Mouse (Mus musculus) stomach, embryonic 16.5 days (tissue): ENCODE data around the gene Azin2. TPM values are rescaled to one million over a fixed set of nuclear protein-coding genes. Genes with fewer than 3 reads are reported as not detected.

Experiments used
- ATAC-seq: fragments of 200-750 bp; cut with Nextera tagmentation; 2 replicates; pipeline ENCODE4 v1.8.0; 2017; ENCODE audit warnings: moderate number of reproducible peaks, moderate TSS enrichment; ENCODE audit not compliant: insufficient read depth, low FRiP score
- H3K27ac ChIP-seq: fragments of 300-500 bp; sonication (generic); 2 replicates; pipeline ENCODE4 v1.5.1; 2014; ENCODE audit warnings: low read length
- H3K27me3 ChIP-seq: fragments of 300-500 bp; sonication (generic); 2 replicates; pipeline ENCODE4 v1.6.1; 2014; ENCODE audit warnings: low read length, control low read depth, mixed read lengths; ENCODE audit not compliant: control insufficient read depth, insufficient read depth
- H3K36me3 ChIP-seq: fragments of 300-500 bp; sonication (generic); 2 replicates; pipeline ENCODE4 v1.6.1; 2014; ENCODE audit warnings: low read length; ENCODE audit not compliant: control insufficient read depth, insufficient read depth
- H3K4me1 ChIP-seq: fragments of 300-500 bp; sonication (generic); 2 replicates; pipeline ENCODE4 v1.6.1; 2014; ENCODE audit warnings: low read length, control low read depth, mixed read lengths; ENCODE audit not compliant: control insufficient read depth, insufficient read depth
- H3K4me2 ChIP-seq: fragments of 300-500 bp; sonication (generic); 2 replicates; pipeline ENCODE4 v1.6.1; 2014; ENCODE audit warnings: low read depth, low read length, mixed read lengths
- H3K4me3 ChIP-seq: fragments of 300-500 bp; sonication (generic); replicated peaks from 2 replicates; pipeline ENCODE4 v1.5.1; 2014; ENCODE audit warnings: mild to moderate bottlenecking, low read length
- H3K9ac ChIP-seq: fragments of 300-500 bp; sonication (generic); 2 replicates; pipeline ENCODE4 v1.6.1; 2014; ENCODE audit warnings: low read length
- H3K9me3 ChIP-seq: fragments of 300-500 bp; sonication (generic); replicated peaks from 2 replicates; pipeline ENCODE4 v1.6.1; 2016; ENCODE audit warnings: low read length, control low read depth; ENCODE audit not compliant: control insufficient read depth
- WGBS: fragments of 180-500 bp; shearing (Covaris S2); extraction: QIAGEN DNeasy Blood & Tissue Kit; methylation state at CpG from one replicate; pipeline ENCODE4 v1.1.7; 2014; 5-methylcytosine and 5-hydroxymethylcytosine counted together
- polyA plus RNA-seq: library from polyadenylated mRNA; unstranded; fragments of >200 nt; fragmentation: Nextera tagmentation; extraction: Ambion mirVana; gene quantifications from 2 replicates; pipeline ENCODE4 v1.2.1, GENCODE M21; 2015

Azin2 gene
- polyA plus RNA-seq, 1 experiment from 2014 or later: 14.3 TPM

DNA sequence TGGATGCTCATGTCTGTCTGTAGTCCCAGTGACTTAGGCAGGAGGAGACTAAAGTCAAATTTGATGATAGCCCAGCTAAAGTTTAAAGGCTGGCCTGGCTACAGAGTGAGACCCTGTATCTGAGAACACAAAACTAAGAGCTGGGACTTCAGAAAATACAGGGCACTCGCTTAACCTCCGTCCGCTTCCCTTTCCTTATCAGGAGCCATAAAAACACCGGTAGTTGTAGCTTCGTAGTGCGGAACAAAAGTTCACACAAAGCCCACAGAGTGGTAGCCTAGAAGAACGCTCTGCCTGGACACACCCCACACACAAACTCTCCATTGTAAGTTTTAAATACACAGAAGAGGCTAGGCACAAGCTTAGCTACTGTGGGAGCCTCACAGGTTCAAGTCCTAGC, 33.0 kb upstream of the Azin2 start:
- Histone ChIP-seq H3K27me3 (no peaks in the 10 kb centered on the region), H3K4me2 (0 out of 2 replicates have a peak overlapping the region, but pooled peaks have one; percentile 66), H3K36me3 (no peaks in the 10 kb centered on the region), H3K4me1 (peaks cover 39% of the 10 kb centered on the region), H3K9ac (peak overlapping the region; percentile 37; the same call in 1 of the 2 replicates), H3K9me3 (no peaks in the 10 kb centered on the region), H3K27ac (peak overlapping the region; percentile 62), H3K4me3 (no peak overlapping the region)
- 71% methylated on average over 7 of the region's 7 CpGs for WGBS
- ATAC-seq: no peak

DNA sequence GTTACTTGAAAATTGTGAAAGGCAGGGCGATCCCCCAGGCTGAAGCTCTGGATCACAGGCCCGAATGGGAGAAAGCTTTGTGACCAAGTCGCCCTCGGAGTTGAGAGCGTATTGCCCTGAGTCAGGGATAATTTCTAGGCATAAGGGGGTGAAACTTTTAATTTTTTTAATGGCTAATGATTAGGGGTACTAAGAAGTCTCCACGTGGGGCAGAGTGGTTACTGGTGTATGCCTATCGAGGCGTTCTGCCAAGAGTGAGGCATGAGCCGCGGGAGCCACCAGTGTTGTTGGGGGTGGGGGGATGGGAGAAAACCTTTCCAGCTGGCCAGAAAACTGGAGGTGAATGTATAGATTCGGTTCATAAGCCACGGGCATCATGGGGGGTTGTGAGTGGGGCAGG, 31.4 kb upstream of the Azin2 start:
- ATAC-seq: no peak
- no peaks in the 10 kb centered on the region for H3K36me3 ChIP-seq
- H3K4me3 ChIP-seq: peak overlapping the region; percentile 95
- WGBS: 2% methylated on average over 12 of the region's 12 CpGs
- H3K9me3 ChIP-seq: no peaks in the 10 kb centered on the region
- H3K4me2 ChIP-seq: peak overlapping the region; percentile 66
- H3K9ac ChIP-seq: peak overlapping the region; percentile 90
- H3K27me3 ChIP-seq: no peaks in the 10 kb centered on the region
- peaks cover 34% of the 10 kb centered on the region for H3K4me1 ChIP-seq
- H3K27ac ChIP-seq: peak overlapping the region; percentile 82

DNA sequence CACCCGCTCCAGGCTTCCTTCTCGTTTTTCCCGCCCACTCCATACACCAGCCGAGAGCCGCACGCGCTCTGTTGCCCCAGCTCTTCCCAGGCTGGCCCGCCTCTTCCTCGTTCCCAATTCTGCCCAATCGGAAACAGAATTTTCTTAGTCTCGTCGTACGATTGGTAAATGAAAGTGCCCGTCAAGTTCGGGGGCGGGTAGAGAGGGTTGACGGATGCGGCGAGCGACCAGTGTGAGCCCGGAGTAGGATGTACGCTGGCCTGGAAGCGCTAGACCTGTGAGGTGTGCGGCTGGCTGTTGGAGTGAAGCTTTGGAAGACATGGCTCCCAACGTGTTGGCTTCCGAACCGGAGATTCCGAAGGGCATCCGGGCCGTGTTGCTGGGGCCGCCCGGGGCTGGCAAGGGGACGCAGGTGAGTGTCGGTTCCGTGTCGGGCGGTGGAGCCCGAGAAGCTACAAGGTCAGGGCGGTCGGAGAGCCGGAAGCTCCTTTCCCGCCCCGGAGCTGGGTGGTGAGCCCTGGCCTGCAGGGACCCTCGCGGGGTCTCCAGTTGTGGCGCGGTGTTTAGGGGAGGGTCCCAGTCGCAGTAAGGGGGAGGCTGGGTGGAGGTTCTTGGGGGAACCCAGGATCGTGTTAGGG, 30.9 kb upstream of the Azin2 start:
- no peaks in the 10 kb centered on the region for H3K9me3 ChIP-seq
- under 1% methylated on average over 49 of the region's 49 CpGs for WGBS
- no peaks in the 10 kb centered on the region for H3K27me3 ChIP-seq
- peak overlapping the region; percentile 66 for H3K4me2 ChIP-seq
- H3K9ac ChIP-seq: peak overlapping the region; percentile 90
- no peaks in the 10 kb centered on the region for H3K36me3 ChIP-seq
- peak overlapping the region; percentile 82 for H3K27ac ChIP-seq
- peak; percentile 98 for ATAC-seq
- peaks cover 30% of the 10 kb centered on the region for H3K4me1 ChIP-seq
- H3K4me3 ChIP-seq: peak overlapping the region; percentile 95

GRCm38 (mm10) chr4:128992176-128992575, 29.9 kb upstream of the Azin2 start:
- no peak overlapping the region for H3K4me2 ChIP-seq
- H3K27me3 ChIP-seq: no peaks in the 10 kb centered on the region
- no peaks in the 10 kb centered on the region for H3K9me3 ChIP-seq
- peaks cover 22% of the 10 kb centered on the region for H3K4me1 ChIP-seq
- H3K36me3 ChIP-seq: no peaks in the 10 kb centered on the region
- 89% methylated on average over 3 of the region's 3 CpGs for WGBS
- no peak for ATAC-seq
- no peak overlapping the region for H3K9ac ChIP-seq
- no peak overlapping the region for H3K4me3 ChIP-seq
- no peak overlapping the region for H3K27ac ChIP-seq

GRCm38 (mm10) chr4:128991500-128992008, 29.3 kb upstream of the Azin2 start, which contains the start of gene Ak2:
Gene Ak2, plus strand, starts transcription at chr4:128991958.
- H3K4me1 ChIP-seq: peaks cover 17% of the 10 kb centered on the region
- no peaks in the 10 kb centered on the region for H3K27me3 ChIP-seq
- 87% methylated on average over 9 of the region's 9 CpGs for WGBS
- H3K9me3 ChIP-seq: no peaks in the 10 kb centered on the region
- ATAC-seq: no peak
- no peak within 1 kb of the TSS; the same call in 1 of the 2 replicates for H3K9ac ChIP-seq
- 0 out of 2 replicates have a peak within 1 kb of the TSS, but pooled peaks have one; percentile 4 for H3K4me3 ChIP-seq
- no peaks in the 10 kb centered on the region for H3K36me3 ChIP-seq
- H3K4me2 ChIP-seq: peak within 1 kb of the TSS; percentile 66
- H3K27ac ChIP-seq: peak within 1 kb of the TSS; percentile 62; the same call in 1 of the 2 replicates

DNA sequence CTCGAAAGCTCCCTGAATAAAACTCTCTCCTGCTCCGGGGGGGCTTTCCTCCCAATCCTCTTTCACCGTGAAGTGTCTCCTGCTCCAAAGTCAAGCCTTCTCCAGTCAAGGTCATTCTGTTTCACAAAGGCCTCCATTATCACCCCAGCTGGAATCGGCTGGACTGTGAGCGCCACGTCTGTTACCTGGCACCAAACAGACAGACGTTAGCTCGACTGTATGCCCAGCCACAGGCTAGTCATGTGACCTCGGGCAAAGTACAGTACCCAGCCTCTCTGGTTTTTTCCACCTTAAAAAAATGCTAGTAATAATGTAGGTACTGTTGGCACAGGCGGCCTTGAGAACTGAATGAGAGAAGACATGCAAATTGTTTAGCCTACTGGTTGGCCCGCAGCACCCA, 27.4 kb upstream of the Azin2 start:
- H3K36me3 ChIP-seq: no peaks in the 10 kb centered on the region
- no peaks in the 10 kb centered on the region for H3K9me3 ChIP-seq
- no peaks in the 10 kb centered on the region for H3K27me3 ChIP-seq
- 57% methylated on average over 11 of the region's 11 CpGs for WGBS
- peaks cover 8% of the 10 kb centered on the region for H3K4me1 ChIP-seq
- no peak overlapping the region for H3K4me3 ChIP-seq
- no peak overlapping the region; the same call in 1 of the 2 replicates for H3K27ac ChIP-seq
- no peak overlapping the region for H3K9ac ChIP-seq
- no peak overlapping the region for H3K4me2 ChIP-seq
- ATAC-seq: no peak

- no peaks in the 10 kb centered on the region for H3K27me3 ChIP-seq
- H3K27ac ChIP-seq: no peak overlapping the region
- WGBS: 68% methylated on average over 3 of the region's 3 CpGs
- no peak for ATAC-seq
- no peak overlapping the region for H3K4me3 ChIP-seq
- H3K36me3 ChIP-seq: no peaks in the 10 kb centered on the region
- no peaks in the 10 kb centered on the region for H3K9me3 ChIP-seq
- H3K4me1 ChIP-seq: peaks cover under 1% of the 10 kb centered on the region; the same call in 1 of the 2 replicates
- no peak overlapping the region for H3K9ac ChIP-seq
- H3K4me2 ChIP-seq: no peak overlapping the region
Measured at GRCm38 (mm10) chr4:128988911-128989310, 26.7 kb upstream of the Azin2 start.

DNA sequence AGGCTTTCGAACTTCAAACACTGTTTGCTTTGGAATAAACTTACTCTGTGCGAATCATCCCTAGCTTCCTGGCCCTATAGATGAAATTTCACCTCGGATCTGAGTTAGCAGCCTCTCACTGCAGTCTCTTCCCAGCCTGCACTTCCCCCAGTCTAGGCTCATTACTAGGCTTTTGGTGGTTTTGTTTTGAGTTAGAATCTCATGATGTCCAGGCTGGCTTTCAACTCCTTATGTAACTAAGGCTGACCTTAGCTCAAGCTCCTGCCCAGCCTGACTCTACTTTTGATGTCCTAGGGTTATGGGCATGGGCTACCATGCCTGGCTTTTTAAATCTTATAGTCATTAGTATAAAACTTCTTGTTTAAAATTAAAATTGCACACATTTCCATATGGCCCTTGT, 22.4 kb upstream of the Azin2 start:
- Histone ChIP-seq H3K4me2 (no peak overlapping the region), H3K27me3 (no peaks in the 10 kb centered on the region), H3K9me3 (no peaks in the 10 kb centered on the region), H3K9ac (no peak overlapping the region), H3K36me3 (no peaks in the 10 kb centered on the region), H3K27ac (no peak overlapping the region), H3K4me3 (no peak overlapping the region), H3K4me1 (no peaks in the 10 kb centered on the region)
- ATAC-seq: no peak
- WGBS: 45% methylated on average over 3 of the region's 3 CpGs

DNA sequence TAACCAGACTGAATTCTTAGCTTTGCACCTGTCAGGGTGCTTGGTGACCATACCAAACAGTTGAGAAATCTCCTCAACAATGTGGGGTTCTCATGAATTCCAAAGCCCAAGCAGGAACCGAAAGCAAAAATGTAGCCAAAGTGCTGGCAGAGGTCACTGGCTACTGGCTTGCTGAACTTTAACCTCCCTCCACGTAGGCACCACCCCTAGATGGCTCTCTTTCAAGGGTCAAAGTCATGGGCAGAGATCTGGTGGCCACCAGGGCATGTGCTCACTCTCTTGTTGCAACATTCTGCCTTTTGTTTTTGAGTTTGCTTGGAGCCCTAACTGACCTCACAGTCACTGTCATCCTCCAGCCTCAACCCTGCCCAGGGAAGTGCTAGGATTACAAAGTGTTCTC, 21.4 kb upstream of the Azin2 start:
- H3K4me2 ChIP-seq: no peak overlapping the region
- no peaks in the 10 kb centered on the region for H3K9me3 ChIP-seq
- no peak overlapping the region for H3K4me3 ChIP-seq
- ATAC-seq: no peak
- H3K27ac ChIP-seq: no peak overlapping the region
- no peaks in the 10 kb centered on the region for H3K27me3 ChIP-seq
- no peaks in the 10 kb centered on the region for H3K36me3 ChIP-seq
- no peaks in the 10 kb centered on the region for H3K4me1 ChIP-seq
- no peak overlapping the region for H3K9ac ChIP-seq
- 47% methylated on average over 2 of the region's 2 CpGs for WGBS
